Mouse (Mus musculus) neutrophil, adult 5-6 weeks (primary cell): ENCODE measurements around the gene Sptbn2. TPM values are rescaled to one million over a fixed set of nuclear protein-coding genes. Genes with fewer than 3 reads are reported as not detected.
A peak's percentile ranks its signal among the peaks of the same experiment; 100 is the strongest.

Experiments used
- ATAC-seq: fragments of 151-379, 151-347 bp; 2 replicates; pipeline ENCODE4 v1.8.0; 2017; ENCODE audit warnings: mild to moderate bottlenecking, moderate TSS enrichment; ENCODE audit not compliant: insufficient number of reproducible peaks, poor library complexity, low FRiP score, severe bottlenecking; ENCODE audit errors: extremely low read depth
- total RNA-seq: library from RNA; stranded (forward); fragments of 200-1000 nt; gene quantifications from 2 replicates; pipeline ENCODE4 v1.2.3, GENCODE M21; 2017

Sptbn2 gene
- total RNA-seq, 1 experiment from 2014 or later = not detected

DNA sequence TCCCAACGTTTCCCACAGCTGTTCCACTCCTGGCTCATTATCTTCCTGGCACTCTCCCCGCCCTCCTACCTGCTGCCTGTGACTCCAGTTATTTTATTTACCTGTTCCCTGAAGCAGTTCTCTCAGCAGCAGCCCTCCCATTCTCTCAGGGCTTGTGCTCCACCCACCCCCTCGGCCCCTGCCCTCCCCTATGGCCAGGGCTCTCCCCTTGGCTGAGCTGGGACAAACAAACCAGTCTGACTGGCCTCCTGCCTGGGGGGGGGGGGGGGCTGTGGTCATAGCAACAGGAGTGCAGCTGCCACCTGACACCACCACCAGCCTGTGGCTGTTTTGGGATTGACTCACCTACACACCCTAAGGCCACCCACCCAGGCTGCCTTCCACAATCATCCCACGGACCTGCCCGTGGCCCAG, 8.4 kb downstream of the Sptbn2 start:
- no peak for ATAC-seq

DNA sequence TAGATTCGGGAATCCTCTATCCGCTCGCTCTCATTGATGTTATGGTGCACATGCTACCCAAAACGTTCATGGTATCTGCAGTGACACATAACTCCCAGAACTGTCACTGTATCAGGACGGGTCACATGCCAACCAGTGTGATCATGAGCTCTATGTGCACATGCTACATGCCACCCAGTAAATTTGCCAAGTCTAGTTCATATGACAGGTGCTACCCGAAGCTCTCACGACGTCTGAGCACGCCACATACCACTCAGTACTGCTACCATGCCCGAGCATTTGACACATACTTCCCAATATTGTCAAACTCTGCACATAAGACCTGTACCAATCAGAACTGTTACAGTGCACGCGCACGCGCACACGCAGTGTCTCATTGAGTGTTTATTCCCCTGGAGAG, 9.1 kb downstream of the Sptbn2 start:
- ATAC-seq = no peak

DNA sequence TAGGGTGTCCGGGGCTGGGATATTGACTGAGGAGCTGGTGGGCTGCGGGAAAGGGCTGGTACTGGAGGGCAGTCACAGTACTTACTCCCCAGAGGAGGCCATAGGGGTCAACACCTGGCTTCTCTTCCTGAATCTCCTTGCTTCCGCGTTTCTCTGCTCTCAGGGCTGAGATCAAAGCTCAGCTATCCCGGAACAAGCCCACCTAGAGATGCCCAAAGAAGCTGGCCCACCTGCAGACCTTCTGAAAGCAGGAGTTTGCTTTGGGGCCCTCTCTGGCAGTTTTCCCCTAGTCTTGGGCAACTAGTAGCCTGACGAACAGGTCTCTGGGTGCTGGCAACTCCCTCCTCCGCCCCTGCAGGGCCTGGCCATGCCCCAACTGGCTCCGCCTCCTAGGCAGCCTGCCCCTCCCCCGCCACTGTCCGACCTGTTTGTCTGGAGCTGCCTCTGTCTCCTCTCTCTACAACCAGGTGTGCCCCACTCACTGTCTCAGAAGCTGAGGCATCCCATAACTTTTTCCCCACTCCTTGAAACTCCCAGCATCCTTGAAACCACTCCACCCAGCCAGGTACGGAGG, 9.8 kb downstream of the Sptbn2 start:
- ATAC-seq = no peak

DNA sequence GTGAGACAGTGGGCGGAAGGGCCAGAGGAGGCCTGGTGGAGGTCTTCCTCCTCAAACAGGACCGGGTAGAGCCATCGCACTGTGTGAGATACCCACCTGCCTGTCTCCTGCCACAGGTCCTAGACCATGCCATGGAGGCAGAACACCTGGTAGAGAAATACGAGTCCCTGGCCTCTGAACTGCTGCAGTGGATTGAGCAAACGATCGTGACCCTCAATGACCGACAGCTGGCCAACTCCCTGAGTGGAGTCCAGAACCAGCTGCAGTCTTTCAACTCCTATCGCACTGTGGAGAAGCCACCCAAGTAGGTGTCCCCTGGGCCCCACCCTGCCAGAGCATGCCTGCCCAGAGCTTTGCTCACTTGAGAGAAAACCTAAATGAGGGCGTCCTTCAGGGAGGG, 18.2 kb downstream of the Sptbn2 start:
- no peak for ATAC-seq

DNA sequence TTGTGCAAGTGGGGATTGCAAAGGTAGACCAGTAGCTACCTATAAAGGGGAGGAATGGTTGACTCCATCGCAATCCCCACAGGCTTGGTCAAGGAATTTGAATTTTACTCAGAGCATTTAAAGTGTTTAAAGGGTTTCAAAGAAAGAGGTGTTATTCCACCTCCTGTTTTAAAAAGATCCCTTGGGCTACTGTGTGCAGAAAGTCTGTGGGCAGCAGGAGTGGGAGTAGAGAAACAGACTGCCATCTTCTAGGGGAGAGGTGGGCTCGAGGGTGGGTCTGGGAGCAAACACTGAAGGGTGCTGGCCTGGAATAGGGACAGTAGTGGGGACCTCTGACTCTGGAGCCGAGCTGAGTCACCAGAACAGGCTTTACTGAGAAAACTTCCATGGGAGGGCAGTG, 22.1 kb downstream of the Sptbn2 start:
- ATAC-seq = no peak

DNA sequence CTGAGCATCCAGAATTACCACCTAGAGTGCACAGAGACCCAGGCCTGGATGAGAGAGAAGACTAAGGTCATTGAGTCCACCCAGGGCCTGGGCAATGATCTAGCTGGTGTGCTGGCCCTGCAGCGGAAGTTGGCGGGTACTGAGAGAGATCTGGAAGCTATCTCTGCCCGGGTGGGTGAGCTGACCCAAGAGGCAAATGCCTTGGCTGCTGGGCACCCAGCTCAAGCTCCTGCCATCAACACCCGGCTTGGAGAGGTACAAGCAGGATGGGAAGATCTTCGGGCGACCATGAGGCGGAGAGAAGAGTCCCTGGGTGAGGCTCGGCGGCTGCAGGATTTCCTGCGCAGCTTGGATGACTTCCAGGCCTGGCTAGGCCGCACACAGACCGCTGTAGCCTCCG, 26.9 kb downstream of the Sptbn2 start:
- no peak for ATAC-seq

DNA sequence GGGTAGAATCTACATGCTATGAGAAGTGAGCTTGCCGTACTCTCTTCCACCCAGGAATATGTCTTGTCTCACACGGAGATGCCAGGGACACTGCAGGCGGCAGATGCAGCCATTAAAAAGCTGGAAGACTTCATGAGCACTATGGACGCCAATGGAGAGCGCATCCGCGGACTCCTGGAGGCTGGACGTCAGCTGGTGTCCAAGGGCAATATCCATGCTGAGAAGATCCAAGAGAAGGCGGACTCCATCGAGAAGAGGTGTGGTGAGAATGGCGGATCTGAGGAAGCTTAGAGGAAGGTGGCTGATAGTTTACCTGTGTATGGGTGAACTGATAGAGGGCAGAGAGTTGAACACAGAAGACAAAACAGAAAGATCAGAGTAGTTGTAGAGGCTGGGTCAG, 28.1 kb downstream of the Sptbn2 start:
- no peak for ATAC-seq

DNA sequence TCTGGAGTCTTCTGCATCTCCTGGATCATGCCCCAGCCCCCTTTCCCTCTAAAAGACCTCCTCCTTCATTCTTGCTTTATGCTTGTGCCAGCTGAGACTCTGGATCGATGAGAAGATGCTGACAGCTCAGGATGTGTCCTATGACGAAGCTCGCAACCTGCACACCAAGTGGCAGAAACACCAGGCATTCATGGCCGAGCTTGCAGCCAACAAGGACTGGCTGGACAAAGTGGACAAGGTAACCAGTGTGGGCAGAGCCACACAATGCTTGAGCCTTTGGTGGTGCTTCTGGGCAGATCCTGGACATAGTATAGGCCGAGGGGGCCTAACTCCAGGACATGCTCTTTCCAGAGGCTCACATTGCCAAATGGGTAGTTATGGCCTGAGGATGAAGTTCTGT, 28.8 kb downstream of the Sptbn2 start:
- no peak for ATAC-seq

DNA sequence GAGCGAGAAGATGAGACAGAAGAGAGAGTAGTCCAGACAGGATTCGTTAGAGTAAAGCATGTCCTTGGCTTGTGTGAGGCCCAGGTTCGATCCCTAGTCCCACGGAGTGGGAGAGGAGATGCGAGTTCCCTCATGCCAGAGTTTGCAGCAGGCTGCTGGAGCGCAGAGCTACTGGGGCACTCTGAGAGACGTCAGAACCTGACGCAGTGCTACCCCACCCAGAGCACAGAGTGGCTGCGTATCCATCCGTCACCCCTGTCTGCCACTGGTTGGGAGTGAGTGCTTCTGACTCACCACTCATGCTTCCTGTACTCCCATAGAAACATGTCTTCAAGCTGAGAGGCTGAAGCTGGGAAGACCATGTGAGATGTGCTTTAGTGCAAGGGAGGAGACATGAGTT, 30.5 kb downstream of the Sptbn2 start:
- no peak for ATAC-seq

DNA sequence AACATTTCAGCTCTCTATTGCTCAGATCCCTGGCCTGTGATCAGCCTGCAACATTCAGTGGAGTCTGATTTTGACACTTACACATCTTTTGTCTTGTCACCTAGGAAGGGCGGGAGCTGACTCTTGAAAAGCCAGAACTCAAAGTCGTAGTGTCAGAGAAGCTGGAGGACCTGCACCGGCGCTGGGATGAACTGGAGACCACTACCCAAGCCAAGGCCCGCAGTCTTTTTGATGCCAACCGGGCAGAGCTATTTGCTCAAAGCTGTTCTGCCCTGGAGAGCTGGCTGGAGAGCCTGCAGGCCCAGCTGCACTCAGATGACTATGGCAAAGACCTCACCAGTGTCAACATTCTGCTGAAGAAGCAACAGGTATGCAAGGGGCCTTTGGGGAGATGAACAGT, 31.3 kb downstream of the Sptbn2 start:
- no peak for ATAC-seq

DNA sequence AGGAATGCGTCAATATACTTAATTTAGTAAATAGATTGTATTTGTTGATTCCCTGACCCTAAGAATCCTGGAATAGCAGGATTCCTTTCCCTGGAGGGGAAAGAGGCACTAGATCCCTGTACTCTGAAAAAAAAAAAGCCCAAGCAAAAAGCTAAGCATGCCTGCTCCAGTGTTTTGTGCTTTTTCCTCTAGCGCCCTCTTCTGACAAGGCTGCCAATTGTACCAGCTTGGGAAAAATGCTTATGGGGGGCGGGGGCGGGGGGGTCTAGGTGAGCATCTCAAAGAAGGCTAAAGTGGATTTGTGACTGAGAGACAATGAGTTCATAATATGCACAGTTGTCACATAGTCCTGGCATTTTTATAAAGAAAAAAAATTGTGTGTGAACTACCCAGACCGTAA, 32.6 kb downstream of the Sptbn2 start:
- ATAC-seq = no peak

DNA sequence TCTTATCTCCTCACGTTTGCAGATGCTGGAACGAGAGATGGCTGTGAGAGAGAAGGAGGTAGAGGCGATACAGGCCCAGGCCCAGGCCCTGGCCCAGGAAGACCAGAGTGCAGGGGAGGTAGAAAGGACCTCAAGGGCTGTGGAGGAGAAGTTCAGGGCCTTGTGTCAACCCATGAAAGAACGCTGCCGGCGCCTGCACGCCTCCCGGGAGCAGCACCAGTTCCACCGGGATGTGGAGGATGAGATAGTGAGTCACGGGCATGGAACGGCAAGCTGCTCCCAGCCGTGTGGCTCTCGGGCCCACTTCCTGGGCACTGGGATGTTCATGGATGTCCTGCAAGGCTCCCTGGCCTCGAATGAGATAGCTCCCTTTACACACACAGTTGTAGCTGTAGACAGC, 33.1 kb downstream of the Sptbn2 start:
- no peak for ATAC-seq

DNA sequence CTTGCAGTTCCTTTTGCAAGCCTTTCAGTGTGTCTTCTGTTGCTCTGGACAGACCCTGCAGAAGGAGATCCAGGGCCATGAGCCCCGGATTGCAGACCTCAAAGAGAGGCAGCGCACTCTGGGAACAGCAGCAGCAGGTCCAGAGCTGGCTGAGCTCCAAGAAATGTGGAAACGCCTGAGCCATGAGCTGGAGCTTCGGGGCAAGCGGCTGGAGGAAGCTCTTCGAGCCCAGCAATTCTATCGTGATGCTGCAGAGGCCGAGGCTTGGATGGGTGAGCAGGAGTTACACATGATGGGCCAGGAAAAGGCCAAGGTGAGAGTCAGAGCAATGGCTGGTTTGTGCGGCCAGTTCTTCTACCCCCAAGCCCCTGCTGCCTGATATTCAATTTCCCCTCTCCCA, 34.1 kb downstream of the Sptbn2 start:
- no peak for ATAC-seq

DNA sequence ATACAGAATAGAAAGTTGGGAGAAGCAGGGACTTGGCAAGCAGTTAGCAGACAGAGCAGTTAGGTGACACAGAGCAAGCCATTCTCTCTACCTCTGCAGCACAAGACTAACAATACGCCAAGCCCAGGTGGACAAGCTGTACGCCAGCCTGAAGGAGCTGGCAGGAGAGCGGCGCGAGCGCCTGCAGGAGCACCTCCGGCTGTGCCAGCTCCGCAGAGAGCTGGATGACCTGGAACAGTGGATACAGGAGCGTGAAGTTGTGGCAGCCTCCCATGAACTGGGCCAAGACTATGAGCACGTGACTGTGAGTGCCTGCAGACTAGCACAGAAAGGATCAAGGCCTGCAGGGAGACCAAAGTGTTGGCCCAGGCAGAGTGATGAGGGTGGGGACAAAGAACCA, 34.7 kb downstream of the Sptbn2 start:
- no peak for ATAC-seq

DNA sequence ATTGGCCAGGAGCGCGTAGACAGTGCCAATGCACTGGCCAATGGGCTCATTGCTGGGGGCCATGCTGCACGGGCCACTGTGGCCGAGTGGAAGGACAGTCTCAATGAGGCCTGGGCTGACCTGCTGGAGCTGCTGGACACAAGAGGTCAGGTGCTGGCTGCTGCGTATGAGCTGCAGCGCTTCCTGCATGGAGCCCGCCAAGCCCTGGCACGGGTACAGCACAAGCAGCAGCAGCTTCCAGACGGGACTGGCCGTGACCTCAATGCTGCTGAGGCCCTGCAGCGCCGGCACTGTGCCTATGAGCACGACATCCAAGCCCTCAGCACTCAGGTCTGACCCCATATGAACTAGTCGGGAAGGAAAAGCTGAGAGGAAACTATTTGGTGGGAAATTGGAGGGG, 35.6 kb downstream of the Sptbn2 start:
- no peak for ATAC-seq

DNA sequence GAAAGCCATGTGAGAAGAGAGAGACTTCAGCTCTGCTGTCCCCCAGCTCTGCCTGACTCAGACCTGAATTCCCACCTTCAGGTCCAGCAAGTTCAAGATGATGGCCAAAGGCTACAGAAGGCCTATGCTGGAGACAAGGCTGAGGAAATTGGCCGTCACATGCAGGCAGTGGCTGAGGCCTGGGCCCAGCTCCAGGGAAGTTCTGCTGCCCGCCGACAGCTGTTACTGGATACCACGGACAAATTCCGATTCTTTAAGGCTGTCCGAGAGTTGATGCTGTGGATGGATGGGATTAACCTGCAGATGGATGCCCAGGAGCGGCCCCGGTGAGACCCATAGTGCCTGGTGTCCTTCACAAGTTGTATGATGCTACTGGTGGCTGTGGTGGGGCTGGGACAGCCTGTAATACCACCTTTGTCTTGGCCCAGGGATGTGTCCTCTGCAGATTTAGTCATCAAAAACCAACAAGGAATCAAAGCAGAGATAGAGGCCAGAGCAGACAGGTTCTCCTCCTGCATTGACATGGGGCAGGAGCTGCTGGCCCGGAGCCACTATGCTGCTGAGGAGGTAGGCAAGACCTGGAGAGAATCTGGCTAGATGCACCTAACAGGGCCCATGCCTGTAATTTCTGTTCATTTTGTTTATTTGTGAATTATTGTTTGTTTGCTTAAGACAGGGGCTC, 36.8 kb downstream of the Sptbn2 start:
- ATAC-seq = no peak

DNA sequence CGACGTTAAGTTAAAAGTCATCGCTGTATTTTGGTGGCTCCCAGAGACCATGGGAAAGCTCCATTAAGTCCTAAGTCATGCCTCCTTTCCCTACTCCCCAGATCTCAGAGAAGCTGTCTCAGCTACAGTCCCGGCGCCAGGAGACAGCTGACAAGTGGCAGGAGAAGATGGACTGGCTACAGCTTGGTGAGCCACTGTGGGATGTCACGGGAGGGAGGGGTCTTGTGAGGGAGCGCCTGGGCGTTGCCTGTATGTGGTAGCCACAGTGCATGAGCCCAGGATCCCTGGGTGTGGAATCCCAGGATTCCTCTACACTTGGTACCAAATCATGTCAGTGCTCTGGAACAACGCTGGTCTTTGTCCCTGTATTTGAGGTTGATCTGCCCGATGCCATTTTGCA, 37.5 kb downstream of the Sptbn2 start:
- no peak for ATAC-seq

DNA sequence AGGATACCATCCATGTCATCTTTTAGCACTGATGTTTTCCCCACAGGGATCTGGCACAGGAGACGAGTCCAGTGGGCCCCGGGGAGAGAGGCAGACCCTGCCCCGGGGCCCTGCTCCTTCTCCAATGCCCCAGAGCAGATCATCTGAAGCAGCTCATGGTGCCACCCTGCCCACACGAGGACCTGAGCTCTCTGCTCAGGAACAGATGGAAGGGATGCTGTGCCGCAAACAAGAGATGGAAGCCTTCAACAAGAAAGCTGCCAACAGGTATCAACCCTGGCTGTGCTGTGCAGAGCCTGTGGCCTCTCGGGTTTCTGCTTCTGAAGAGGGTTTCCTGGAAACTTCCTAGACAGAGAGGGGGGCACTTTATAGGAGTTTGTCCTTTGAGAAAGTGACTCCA, 39.0 kb downstream of the Sptbn2 start:
- ATAC-seq = no peak

DNA sequence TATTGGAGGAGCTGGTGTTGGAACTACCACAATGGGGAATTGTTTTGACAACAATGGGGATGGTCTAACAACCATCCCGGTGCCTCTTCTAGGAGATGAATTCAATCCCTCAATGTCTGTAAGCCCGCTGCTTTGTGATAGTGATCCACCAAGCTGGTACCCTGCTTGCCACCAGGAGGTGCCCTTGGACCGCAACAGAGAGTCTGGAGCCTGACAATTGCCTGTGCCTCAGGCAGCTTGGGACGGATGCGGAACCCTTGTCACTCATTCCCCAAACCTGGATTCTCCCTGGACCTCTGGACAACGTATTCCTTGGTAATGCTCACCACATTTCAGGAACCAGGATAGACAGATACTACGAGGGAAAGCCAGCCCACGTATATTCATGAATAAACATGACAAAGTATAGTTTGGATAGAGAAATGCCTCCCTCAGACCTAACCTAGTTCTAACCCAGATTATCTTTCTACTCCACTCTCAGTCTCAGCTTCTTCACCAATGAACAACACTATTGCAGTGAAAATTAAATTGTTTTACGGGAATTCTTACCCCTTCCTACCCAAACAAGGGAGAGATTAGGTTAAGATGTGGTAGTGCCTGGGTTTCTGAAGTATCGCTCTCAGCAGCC, 44.7 kb downstream of the Sptbn2 start:
- ATAC-seq = peak; percentile 80

DNA sequence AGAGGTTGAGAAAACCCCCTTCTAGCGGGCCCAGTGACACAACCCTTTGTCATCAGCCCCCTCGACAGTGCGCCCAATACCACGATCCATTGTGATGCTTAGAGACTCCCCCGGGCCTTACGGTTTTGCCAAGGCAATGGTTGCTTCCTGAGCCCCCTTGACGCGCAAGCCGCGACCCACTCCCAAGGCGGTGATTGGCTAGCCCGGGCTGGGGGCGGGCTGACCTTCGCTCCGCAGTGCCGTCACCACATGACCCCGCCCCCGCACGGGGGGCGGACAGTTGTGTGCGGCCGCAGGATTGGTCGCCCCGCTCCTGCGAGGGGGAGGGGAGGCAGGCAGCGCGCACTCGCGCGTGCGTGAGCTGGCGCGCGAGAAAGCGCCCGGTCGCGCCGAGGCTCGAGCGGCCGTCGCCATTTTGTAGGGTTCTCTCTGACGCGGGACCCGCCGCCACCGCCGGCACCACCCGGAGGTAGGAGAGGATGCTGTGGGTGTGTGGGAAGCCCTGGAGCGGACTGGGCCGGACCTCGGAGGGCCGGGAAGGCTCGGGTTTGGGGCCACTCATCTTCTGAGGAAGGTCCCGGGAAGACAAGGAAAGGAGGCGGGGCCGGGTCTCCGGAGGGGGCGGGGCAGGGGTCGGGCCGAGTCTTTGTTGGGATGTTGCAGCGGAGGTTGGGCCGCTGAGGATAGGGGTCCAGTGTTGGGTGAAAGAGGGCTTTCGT, 45.4 kb downstream of the Sptbn2 start, which contains the start of gene Rbm4b:
Rbm4b (plus strand) TSS at position 305 of the 719 bp plus-strand sequence.
- ATAC-seq = peak; percentile 79
